Mouse (Mus musculus): ENCODE measurements at regions not wholly inside any gene's neighbourhood (a gene's known extent, or its start where the extent isn't known, plus 50 kb on each side); places are given as distances from the start of the nearest gene placed in this dataset.
A peak's percentile ranks its signal among the peaks of the same experiment; 100 is the strongest.
"Not testable (repeated sequence)": the region's sequence is repeated elsewhere in the genome, so short reads cannot be mapped to it uniquely, and the experiment has no call there.

GRCm38 (mm10) chr16:22327386-22327785 is 61.6 kb upstream of the Tra2b start:
- no peak for DNase-seq

GRCm38 (mm10) chr16:22325161-22325560 is 59.4 kb upstream of the Tra2b start:
- not testable (repeated sequence) for DNase-seq

- DNase-seq = peak; percentile 52
These were observed 50.5 kb upstream of the Tra2b start for GRCm38 (mm10) chr16:22316251-22316711.

Measured in kidney, postnatal 14 days (tissue).